Mouse (Mus musculus) MEL (cell line): Measurements from ENCODE around the gene Arl15.

Experiments
- CTCF ChIP-seq, 3 experiments: IDR thresholded peaks in 2 of 3; conservative IDR thresholded peaks in 1 of 3; 2 replicates each; pipeline ENCODE4 v1.5.1; 2011 to 2012; ENCODE audit warnings: low read length in 3 of 3, low read depth in 2 of 3, mild to moderate bottlenecking in 2 of 3, improper control_type of control experiment in 1 of 3, inconsistent platforms in 1 of 3, mixed read lengths in 1 of 3, moderate library complexity in 1 of 3; ENCODE audit not compliant: control insufficient read depth in 1 of 3, insufficient read depth in 1 of 3, poor library complexity in 1 of 3, severe bottlenecking in 1 of 3
- E2F4 ChIP-seq: IDR thresholded peaks from 2 replicates; pipeline ENCODE4 v1.6.1; 2011; ENCODE audit warnings: low read depth, low read length, improper control_type of control experiment, borderline replicate concordance
- EP300 ChIP-seq, 2 experiments: IDR thresholded peaks; 2 replicates each; pipeline ENCODE4 v1.6.1; 2011; ENCODE audit warnings: improper control_type of control experiment in 2 of 2, low read length in 2 of 2, low read depth in 1 of 2, mild to moderate bottlenecking in 1 of 2
- POLR2A ChIP-seq, 2 experiments: IDR thresholded peaks; 2 replicates each; pipeline ENCODE4 v1.6.1; 2011 to 2012; ENCODE audit warnings: low read length in 2 of 2, mild to moderate bottlenecking in 2 of 2, control low read depth in 1 of 2, improper control_type of control experiment in 1 of 2, low read depth in 1 of 2, moderate library complexity in 1 of 2; ENCODE audit not compliant: control insufficient read depth in 1 of 2, insufficient read depth in 1 of 2, poor library complexity in 1 of 2
- SIN3A ChIP-seq: IDR thresholded peaks from 2 replicates; pipeline ENCODE4 v1.6.1; 2012; ENCODE audit warnings: low read length, improper control_type of control experiment, inconsistent platforms
- TCF12 ChIP-seq: IDR thresholded peaks from 2 replicates; pipeline ENCODE4 v1.6.1; 2014; ENCODE audit warnings: low read depth, mild to moderate bottlenecking, inconsistent platforms, low read length, improper control_type of control experiment, moderate library complexity
- USF1 ChIP-seq: IDR thresholded peaks from 2 replicates; pipeline ENCODE4 v1.6.1; 2014; ENCODE audit warnings: low read depth, mild to moderate bottlenecking, inconsistent platforms, low read length, improper control_type of control experiment, moderate library complexity
- USF2 ChIP-seq, 2 experiments: IDR thresholded peaks; 2 replicates each; pipeline ENCODE4 v1.6.1; 2011 to 2012; ENCODE audit warnings: improper control_type of control experiment in 2 of 2, low read length in 2 of 2, borderline replicate concordance in 1 of 2, inconsistent platforms in 1 of 2, low read depth in 1 of 2, mild to moderate bottlenecking in 1 of 2; ENCODE audit not compliant: insufficient read depth in 1 of 2
- ZNF384 ChIP-seq: IDR thresholded peaks from 2 replicates; pipeline ENCODE4 v1.6.1; 2012; ENCODE audit warnings: low read depth, mild to moderate bottlenecking, inconsistent platforms, low read length, improper control_type of control experiment

DNA sequence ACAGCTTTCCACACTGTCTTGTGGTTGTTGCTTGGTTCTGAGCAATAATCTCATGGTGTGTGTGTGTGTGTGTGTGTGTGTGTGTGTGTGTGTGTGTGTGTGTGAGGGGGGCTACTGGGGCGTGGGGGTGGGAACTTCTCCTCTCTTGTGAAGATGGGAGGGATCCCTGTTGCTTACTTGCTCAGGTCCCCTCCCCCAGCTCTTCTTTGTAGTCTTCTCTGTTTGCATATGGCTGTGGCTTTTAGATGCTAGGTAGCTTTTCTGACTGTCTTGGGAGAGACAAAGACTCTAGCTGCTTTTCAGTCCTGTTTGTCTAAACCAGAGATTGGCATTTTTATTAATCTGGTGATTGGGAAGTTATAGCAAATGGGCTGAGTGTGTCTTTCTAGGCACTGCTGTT lies 88.7 kb downstream of the Arl15 start:
- no peak for TF ChIP-seq USF2 (IDR thresholded peaks at IDR 0.05; ENCODE audit: borderline replicate concordance in 1 of 2, insufficient read depth in 1 of 2, low read depth in 1 of 2, low read length in 2 of 2)
- TF ChIP-seq E2F4, result no peak
- no peak for TF ChIP-seq CTCF (IDR thresholded peaks at IDR 0.05 in 2 of 3, conservative IDR thresholded peaks at IDR 0.05 in 1 of 3; ENCODE audit: control insufficient read depth in 1 of 3, insufficient read depth in 1 of 3, low read depth in 2 of 3, low read length in 3 of 3, poor library complexity in 1 of 3, severe bottlenecking in 1 of 3)
- no peak for TF ChIP-seq POLR2A (IDR thresholded peaks at IDR 0.05; ENCODE audit: control insufficient read depth in 1 of 2, insufficient read depth in 1 of 2, low read depth in 1 of 2, low read length in 2 of 2, poor library complexity in 1 of 2)
- TF ChIP-seq USF1, result no peak
- TF ChIP-seq ZNF384, result no peak
- no peak for TF ChIP-seq EP300 (IDR thresholded peaks at IDR 0.05; ENCODE audit: low read depth in 1 of 2, low read length in 2 of 2)
- TF ChIP-seq SIN3A, result no peak
- no peak for TF ChIP-seq TCF12
